Mouse (Mus musculus) mature B cell (primary cell): ENCODE results near the gene Gm47955.
"Not testable (repeated sequence)": the region's sequence is repeated elsewhere in the genome, so short reads cannot be mapped to it uniquely, and the experiment has no call there.

Experiments
- in situ Hi-C: fragments of 300-500 bp; cut with MboI; formaldehyde crosslinking; loops from 2 replicates; pipeline ENCODE4 v1.14.3; 2019

Gm47955 gene

DNA sequence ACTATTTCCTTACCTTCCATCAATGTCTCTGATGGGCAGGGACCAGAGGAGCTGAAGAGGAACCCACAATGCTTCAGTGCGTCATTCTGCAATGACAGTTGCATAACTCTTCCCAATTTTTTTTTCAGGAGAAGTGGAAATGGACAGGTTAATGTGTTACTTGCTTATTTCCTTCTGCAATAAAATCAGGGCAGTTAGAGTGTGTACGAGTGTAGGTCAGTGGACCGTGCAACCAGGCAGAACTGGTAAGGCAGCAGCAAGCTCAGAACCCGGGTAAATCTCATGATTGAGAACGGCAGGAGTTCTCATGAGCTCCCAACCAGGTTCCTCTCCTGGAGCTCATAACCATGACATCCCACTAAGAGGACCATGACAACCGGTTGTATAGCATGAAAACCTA lies 32.0 kb downstream of the Gm47955 start:
- in situ Hi-C loops, result no loop called here

- in situ Hi-C loops, result no loop called here
Observed at GRCm38 (mm10) chr1:82993947-82994346, 33.9 kb downstream of the Gm47955 start.

DNA sequence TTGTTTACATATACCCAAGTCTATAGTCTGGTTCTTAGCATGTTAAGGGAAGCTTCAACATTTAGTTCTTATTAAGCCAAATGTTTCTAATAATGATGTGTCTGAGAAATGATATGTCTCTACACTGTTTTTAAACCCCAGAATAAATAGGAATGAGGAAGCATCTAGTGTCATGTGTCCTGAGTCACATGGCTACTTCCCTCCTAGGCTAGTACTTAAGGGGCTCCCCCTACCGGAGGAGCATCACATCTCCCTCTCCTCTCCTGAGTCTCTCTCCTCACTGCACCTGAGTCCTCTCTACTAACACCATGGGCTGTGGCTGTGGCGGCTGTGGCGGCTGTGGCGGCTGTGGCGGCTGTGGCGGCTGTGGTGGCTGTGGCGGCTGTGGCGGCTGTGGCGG lies 40.2 kb downstream of the Gm47955 start, which contains the start of gene Gm47959:
Gene Gm47959 (plus strand): TSS at position 243 of the 400 bp plus-strand sequence.
- in situ Hi-C loops, result not testable (repeated sequence)

GRCm38 (mm10) chr1:83006218-83007179 lies 46.4 kb downstream of the Gm47955 start:
- in situ Hi-C loops, result no loop called here

GRCm38 (mm10) chr1:83007471-83007870 lies 47.4 kb downstream of the Gm47955 start:
- in situ Hi-C loops, result no loop called here
